Mouse (Mus musculus) gastrocnemius, adult 18-20 months (tissue): ENCODE measurements around the gene Tfeb. TPM values are rescaled to one million over a fixed set of nuclear protein-coding genes. Genes with fewer than 3 reads are reported as not detected.
A peak's percentile ranks its signal among the peaks of the same experiment; 100 is the strongest.

Experiments
- DNase-seq: peaks from one replicate; pipeline ENCODE4 v3.0.0; 2021; ENCODE audit warnings: low spot score
- total RNA-seq, 2 experiments: library from RNA; stranded (reverse); gene quantifications; 2 replicates each; pipeline ENCODE4 v1.2.3; 2021

The Tfeb gene
- total RNA-seq, 2 experiments from 2014 or later = 93.6 to 108 TPM

- no peak for DNase-seq
These were observed 26.8 kb upstream of the Tfeb start for GRCm38 (mm10) chr17:47710036-47710435.

- DNase-seq = no peak
These were observed 24.9 kb upstream of the Tfeb start for GRCm38 (mm10) chr17:47711883-47712282.

- no peak for DNase-seq
These were observed 23.8 kb upstream of the Tfeb start for GRCm38 (mm10) chr17:47712889-47713571.

- DNase-seq = no peak
These were observed 21.8 kb upstream of the Tfeb start for GRCm38 (mm10) chr17:47715037-47715436.

- DNase-seq = no peak
These were observed 15.6 kb upstream of the Tfeb start for GRCm38 (mm10) chr17:47721183-47721582.

GRCm38 (mm10) chr17:47726566-47726965 is 10.3 kb upstream of the Tfeb start, which contains the start of gene Pgc:
Gene Pgc, plus strand, starts transcription at chr17:47726842.
- no peak for DNase-seq

- no peak for DNase-seq
These were observed 5.9 kb upstream of the Tfeb start for GRCm38 (mm10) chr17:47730633-47731575.

- DNase-seq = no peak
These were observed 1.2 kb upstream of the Tfeb start for GRCm38 (mm10) chr17:47735553-47736100.

- peak; percentile 92 for DNase-seq
These were observed 638 bp downstream of the Tfeb start for GRCm38 (mm10) chr17:47737271-47738065.

GRCm38 (mm10) chr17:47738066-47738878 is 1.4 kb downstream of the Tfeb start:
- DNase-seq = peak; percentile 74

- no peak for DNase-seq
These were observed 2.3 kb downstream of the Tfeb start for GRCm38 (mm10) chr17:47738879-47739798.

GRCm38 (mm10) chr17:47740186-47740585 is 3.4 kb downstream of the Tfeb start:
- no peak for DNase-seq

GRCm38 (mm10) chr17:47742991-47743734 is 6.3 kb downstream of the Tfeb start:
- DNase-seq = no peak

GRCm38 (mm10) chr17:47744086-47744485 is 7.3 kb downstream of the Tfeb start:
- DNase-seq = no peak

- DNase-seq = no peak
These were observed 8.0 kb downstream of the Tfeb start for GRCm38 (mm10) chr17:47744746-47745368.

GRCm38 (mm10) chr17:47748791-47749553 is 12.1 kb downstream of the Tfeb start:
- peak; percentile 91 for DNase-seq

GRCm38 (mm10) chr17:47749626-47750025 is 12.8 kb downstream of the Tfeb start:
- no peak for DNase-seq
